Mouse (Mus musculus) hindbrain, embryonic 15.5 days (tissue): ENCODE results near the gene Appl1. TPM values are rescaled to one million over a fixed set of nuclear protein-coding genes. Genes with fewer than 3 reads are reported as not detected.

Experiments
- ATAC-seq: fragments of 200-750 bp; cut with Nextera tagmentation; 2 replicates; pipeline ENCODE4 v1.8.0; 2017; ENCODE audit warnings: low read depth, moderate number of reproducible peaks, moderate TSS enrichment; ENCODE audit not compliant: low FRiP score
- H3K27ac ChIP-seq: fragments of 300-500 bp; sonication (generic); replicated peaks from 2 replicates; pipeline ENCODE4 v1.5.1; 2015; ENCODE audit warnings: mild to moderate bottlenecking, inconsistent platforms
- H3K27me3 ChIP-seq: fragments of 300-500 bp; sonication (generic); 2 replicates; pipeline ENCODE4 v1.6.1; 2015; ENCODE audit warnings: control low read depth, inconsistent platforms
- H3K36me3 ChIP-seq: fragments of 300-500 bp; sonication (generic); 2 replicates; pipeline ENCODE4 v1.6.1; 2015; ENCODE audit warnings: control low read depth, inconsistent platforms
- H3K4me1 ChIP-seq: fragments of 300-500 bp; sonication (generic); replicated peaks from 2 replicates; pipeline ENCODE4 v1.6.1; 2015; ENCODE audit warnings: control low read depth, inconsistent platforms
- H3K4me2 ChIP-seq: fragments of 300-500 bp; sonication (generic); 2 replicates; pipeline ENCODE4 v1.6.1; 2015; ENCODE audit warnings: moderate library complexity, mild to moderate bottlenecking, inconsistent platforms
- H3K4me3 ChIP-seq: fragments of 300-500 bp; sonication (generic); 2 replicates; pipeline ENCODE4 v1.5.1; 2015; ENCODE audit warnings: mild to moderate bottlenecking, inconsistent platforms
- H3K9ac ChIP-seq: fragments of 300-500 bp; sonication (generic); 2 replicates; pipeline ENCODE4 v1.6.1; 2015; ENCODE audit warnings: inconsistent platforms
- H3K9me3 ChIP-seq: fragments of 300-500 bp; sonication (generic); 2 replicates; pipeline ENCODE4 v1.6.1; 2016; ENCODE audit warnings: control low read depth, inconsistent platforms
- whole genome bisulfite sequencing: fragments of 180-500 bp; shearing (Covaris S2); methylation state at CpG from one replicate; pipeline ENCODE4 v1.1.7; 2015; 5-methylcytosine and 5-hydroxymethylcytosine counted together
- polyA plus RNA-seq: library from polyadenylated mRNA; unstranded; fragments of >200 nt; fragmentation: Nextera tagmentation; extraction: Ambion mirVana; gene quantifications from 2 replicates; pipeline ENCODE4 v1.2.1, GENCODE M21; 2015

Gene Appl1
- polyA plus RNA-seq, 1 experiment from 2014 or later = 51.5 TPM

- Histone ChIP-seq H3K9me3 (no peaks in the 10 kb centered on the region), H3K27me3 (no peaks in the 10 kb centered on the region; the same call in 1 of the 2 replicates), H3K27ac (no peak overlapping the region), H3K36me3 (no peaks in the 10 kb centered on the region), H3K9ac (no peak overlapping the region), H3K4me2 (no peak overlapping the region), H3K4me1 (no peaks in the 10 kb centered on the region), H3K4me3 (no peak overlapping the region)
- no peak for ATAC-seq
- 75% methylated on average over 2 of the region's 2 CpGs for WGBS
Measured at GRCm38 (mm10) chr14:26988694-26989093, 17.7 kb upstream of the Appl1 start.

- Histone ChIP-seq H3K36me3 (no peaks in the 10 kb centered on the region), H3K9me3 (peaks cover 8% of the 10 kb centered on the region; the same call in 1 of the 2 replicates), H3K4me1 (peaks cover 2% of the 10 kb centered on the region; the same call in 1 of the 2 replicates), H3K27me3 (no peaks in the 10 kb centered on the region), H3K4me3 (no peak overlapping the region), H3K4me2 (no peak overlapping the region), H3K27ac (no peak overlapping the region), H3K9ac (no peak overlapping the region)
- 85% methylated on average over 5 of the region's 5 CpGs for WGBS
- no peak for ATAC-seq
Measured at GRCm38 (mm10) chr14:26982150-26982530, 11.1 kb upstream of the Appl1 start.

DNA sequence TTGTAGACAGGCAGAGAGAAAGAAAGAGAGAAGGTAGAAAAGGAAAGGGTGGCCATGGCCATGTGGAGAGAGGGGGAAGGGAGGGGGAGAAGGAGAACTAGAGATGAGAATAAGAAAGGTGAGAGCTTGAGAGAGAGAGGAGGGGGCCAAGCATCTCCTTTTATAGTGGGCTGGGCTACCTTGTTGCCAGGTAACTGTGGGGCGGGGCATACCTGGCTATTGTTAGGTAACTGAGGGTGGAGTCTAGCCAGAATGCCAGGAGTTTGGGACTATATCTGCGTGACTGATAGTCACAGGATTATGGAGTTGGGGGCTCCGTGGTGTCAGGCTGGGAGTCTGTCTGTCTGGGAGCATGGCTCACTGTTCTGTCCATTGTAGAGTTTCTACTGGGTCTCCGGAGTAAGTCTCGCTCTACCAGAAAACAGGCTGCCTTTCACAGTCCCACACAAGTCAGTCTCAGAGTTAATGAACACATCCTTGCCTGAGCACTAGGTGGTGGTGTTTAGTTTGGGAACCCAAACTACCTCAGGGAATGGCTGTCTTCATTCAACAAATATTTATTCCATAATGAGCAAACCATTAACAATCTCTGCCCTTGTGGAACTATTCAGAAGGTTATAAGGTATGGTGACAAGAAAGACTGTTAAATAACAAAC is 10.6 kb upstream of the Appl1 start:
- Histone ChIP-seq H3K9ac (no peak overlapping the region), H3K9me3 (peaks cover 8% of the 10 kb centered on the region; the same call in 1 of the 2 replicates), H3K4me2 (no peak overlapping the region), H3K36me3 (no peaks in the 10 kb centered on the region), H3K27ac (no peak overlapping the region), H3K4me3 (no peak overlapping the region), H3K27me3 (no peaks in the 10 kb centered on the region), H3K4me1 (peaks cover 7% of the 10 kb centered on the region; the same call in 1 of the 2 replicates)
- WGBS = 63% methylated on average over 5 of the region's 5 CpGs
- ATAC-seq = no peak

DNA sequence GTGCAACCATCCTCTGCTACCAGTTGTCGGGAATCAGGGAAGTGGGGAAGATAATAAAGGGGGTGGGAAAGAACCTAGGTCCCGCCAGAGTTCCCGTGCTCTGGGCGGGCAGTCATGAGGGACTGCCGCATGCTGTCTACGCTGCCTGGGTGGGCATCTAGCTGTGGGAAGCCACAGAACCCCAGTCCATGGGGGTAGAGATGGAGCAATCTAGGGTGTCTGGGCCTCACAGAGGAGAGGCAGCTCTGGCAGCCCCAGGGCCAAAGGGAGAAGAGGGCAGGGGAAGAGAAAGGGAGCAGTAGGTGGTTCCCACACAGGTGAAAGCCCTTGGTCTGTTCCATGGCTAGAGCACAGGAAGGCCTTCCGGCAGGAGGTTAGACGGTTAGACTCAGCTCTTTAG is 10.0 kb upstream of the Appl1 start:
- 95% methylated on average over 8 of the region's 8 CpGs for WGBS
- Histone ChIP-seq H3K4me2 (no peak overlapping the region), H3K27ac (no peak overlapping the region), H3K9ac (no peak overlapping the region), H3K4me1 (peaks cover 11% of the 10 kb centered on the region), H3K36me3 (no peaks in the 10 kb centered on the region), H3K27me3 (no peaks in the 10 kb centered on the region), H3K9me3 (peaks cover 8% of the 10 kb centered on the region; the same call in 1 of the 2 replicates), H3K4me3 (no peak overlapping the region)
- ATAC-seq = no peak

DNA sequence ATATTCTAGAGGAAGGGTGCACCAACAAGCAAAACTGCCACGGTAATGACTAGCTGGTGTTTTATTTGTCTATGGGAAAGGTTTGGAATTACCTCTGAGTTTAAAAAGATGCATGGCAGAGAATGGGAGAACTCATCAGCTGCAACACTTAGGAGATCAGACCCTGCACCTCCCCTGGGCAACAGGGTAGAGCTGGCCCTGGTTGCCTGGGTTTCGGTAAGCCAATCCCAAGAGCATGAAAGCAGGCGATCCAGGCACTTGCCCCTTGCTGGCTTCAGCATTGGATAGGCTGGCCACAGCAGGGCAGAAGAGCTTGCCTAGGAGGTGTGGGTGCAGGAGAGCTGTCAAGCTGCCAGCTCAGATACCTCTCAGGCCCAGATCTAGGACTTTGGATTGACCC is 8.8 kb upstream of the Appl1 start:
- Histone ChIP-seq H3K27ac (no peak overlapping the region), H3K4me1 (peaks cover 15% of the 10 kb centered on the region), H3K4me3 (no peak overlapping the region), H3K27me3 (no peaks in the 10 kb centered on the region), H3K9ac (no peak overlapping the region), H3K36me3 (no peaks in the 10 kb centered on the region), H3K9me3 (peaks cover 8% of the 10 kb centered on the region; the same call in 1 of the 2 replicates), H3K4me2 (no peak overlapping the region)
- WGBS = 88% methylated on average over 3 of the region's 3 CpGs
- no peak for ATAC-seq

DNA sequence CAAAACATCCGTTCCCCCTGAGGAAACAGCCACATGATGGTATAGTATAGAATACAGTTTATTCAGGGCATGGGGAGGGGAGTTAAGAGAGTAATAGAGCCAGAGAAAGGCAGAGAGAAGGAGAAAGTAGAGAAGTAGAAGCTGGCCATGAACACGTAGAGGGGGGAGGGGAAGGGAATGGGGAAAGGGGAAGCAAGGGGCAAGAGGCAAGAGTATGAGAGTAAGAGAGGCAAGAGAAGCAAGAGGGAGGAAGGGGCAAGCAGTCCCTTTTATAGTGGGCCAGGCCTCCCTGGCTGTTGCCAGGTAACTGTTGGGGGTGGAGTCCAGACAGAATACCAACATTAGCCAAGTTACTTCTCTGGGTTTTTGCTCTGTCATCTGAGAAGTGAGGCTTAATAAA is 6.5 kb upstream of the Appl1 start:
- H3K27me3 ChIP-seq = no peaks in the 10 kb centered on the region
- H3K4me3 ChIP-seq = no peak overlapping the region
- WGBS = 39% methylated on average over 2 of the region's 2 CpGs
- no peak overlapping the region for H3K4me2 ChIP-seq
- H3K9me3 ChIP-seq = peaks cover 8% of the 10 kb centered on the region; the same call in 1 of the 2 replicates
- no peak for ATAC-seq
- H3K9ac ChIP-seq = no peak overlapping the region
- no peaks in the 10 kb centered on the region for H3K36me3 ChIP-seq
- H3K27ac ChIP-seq = no peak overlapping the region
- H3K4me1 ChIP-seq = peaks cover 15% of the 10 kb centered on the region

DNA sequence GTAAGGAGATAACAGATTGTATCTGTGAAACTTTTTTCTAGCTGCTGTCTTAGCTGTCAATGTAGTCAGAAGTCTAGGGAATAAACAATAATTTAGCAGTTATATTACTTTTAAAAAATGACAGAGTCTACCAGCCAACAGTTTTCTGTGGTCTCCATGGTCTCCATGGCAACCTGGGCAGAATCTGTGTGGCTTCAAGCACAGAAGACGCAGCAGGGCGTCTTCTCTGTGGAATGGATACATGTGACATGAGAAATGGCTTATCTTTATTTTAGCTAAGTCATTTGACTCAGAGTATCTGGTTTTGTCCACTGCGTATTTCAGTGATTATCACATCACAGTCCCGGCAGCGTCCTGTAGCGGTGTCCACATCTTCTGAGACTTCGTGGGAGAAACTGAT is 5.2 kb upstream of the Appl1 start:
- Histone ChIP-seq H3K9me3 (peaks cover 6% of the 10 kb centered on the region; the same call in 1 of the 2 replicates), H3K27ac (no peak overlapping the region), H3K4me2 (no peak overlapping the region), H3K27me3 (no peaks in the 10 kb centered on the region), H3K9ac (no peak overlapping the region), H3K4me3 (no peak overlapping the region), H3K4me1 (peaks cover 15% of the 10 kb centered on the region), H3K36me3 (no peaks in the 10 kb centered on the region)
- no peak for ATAC-seq
- 23% methylated on average over 7 of the region's 7 CpGs for WGBS

DNA sequence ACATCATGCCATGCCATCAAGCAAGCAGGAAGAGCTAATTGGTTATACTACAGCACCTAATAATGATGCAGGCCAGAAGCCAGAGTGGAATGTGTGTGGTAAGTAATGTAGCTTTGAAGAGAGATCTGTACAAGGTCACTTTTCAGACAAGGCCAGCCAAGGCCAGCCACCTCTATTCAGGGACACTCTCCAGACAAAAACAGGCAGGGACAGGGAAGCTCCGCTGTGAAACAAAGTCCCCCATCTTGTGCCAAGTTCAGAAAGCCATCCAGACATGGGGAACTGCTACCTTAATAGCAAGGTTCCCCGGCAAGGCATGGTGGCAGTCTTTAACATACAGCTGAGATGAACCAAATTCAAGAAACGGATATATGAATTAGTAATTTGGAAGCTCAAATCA is 4.5 kb upstream of the Appl1 start:
- Histone ChIP-seq H3K27me3 (no peaks in the 10 kb centered on the region), H3K9me3 (no peaks in the 10 kb centered on the region), H3K27ac (no peak overlapping the region), H3K4me3 (no peak overlapping the region), H3K36me3 (no peaks in the 10 kb centered on the region), H3K4me1 (peaks cover 15% of the 10 kb centered on the region), H3K4me2 (no peak overlapping the region), H3K9ac (no peak overlapping the region)
- no peak for ATAC-seq
- 65% methylated on average over 3 of the region's 3 CpGs for WGBS

DNA sequence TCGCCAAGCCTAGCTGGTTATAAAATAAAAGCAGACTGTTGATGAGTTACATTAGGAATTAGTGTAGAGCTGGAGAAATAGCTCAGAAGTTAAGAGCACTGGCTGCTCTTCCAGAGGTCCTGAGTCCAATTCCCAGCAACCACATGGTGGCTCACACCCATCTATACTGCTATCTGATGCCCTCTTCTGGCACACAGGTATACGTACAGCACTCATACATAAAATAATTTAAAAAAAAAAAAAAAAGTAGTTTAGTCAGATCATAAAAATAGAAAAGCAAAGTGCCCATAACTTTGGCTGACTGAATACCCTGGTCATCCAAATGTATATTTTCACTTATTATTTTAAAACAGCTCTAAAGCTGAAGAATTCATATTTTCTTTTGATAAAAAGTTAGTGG is 2.1 kb upstream of the Appl1 start:
- Histone ChIP-seq H3K4me2 (no peak overlapping the region), H3K27me3 (no peaks in the 10 kb centered on the region), H3K9ac (no peak overlapping the region), H3K36me3 (no peaks in the 10 kb centered on the region), H3K4me1 (peaks cover 28% of the 10 kb centered on the region), H3K9me3 (no peaks in the 10 kb centered on the region), H3K4me3 (no peak overlapping the region), H3K27ac (no peak overlapping the region)
- no peak for ATAC-seq
- 84% methylated on average over 2 of the region's 2 CpGs for WGBS

DNA sequence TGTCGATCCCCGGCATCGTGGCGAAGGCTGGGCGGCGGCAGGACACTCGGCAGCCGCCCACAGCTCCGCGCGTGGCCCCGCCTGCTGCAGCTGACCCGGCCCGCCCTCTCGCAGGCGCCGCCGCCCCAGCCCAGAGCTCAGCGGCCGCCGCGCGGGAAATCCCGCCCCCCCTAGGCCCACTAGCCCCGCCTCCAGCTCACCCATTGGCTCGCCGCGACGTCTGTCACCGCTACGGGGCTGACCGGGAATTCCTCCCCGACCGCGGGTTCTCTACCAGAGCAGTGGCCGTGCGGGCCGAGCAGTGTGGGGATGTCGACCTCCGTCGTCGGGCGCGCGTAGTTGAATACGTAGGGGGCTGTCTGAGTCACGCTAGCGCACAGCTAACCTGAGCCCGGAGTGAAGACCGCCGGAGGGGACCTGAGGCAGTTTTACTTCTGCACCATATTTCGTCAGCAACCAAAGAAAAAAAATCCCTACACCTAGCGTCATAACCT is 546 bp downstream of the Appl1 start:
- WGBS = under 1% methylated on average over 42 of the region's 53 CpGs
- H3K9ac ChIP-seq = peak overlapping the region; percentile 96
- no peaks in the 10 kb centered on the region for H3K36me3 ChIP-seq
- H3K27ac ChIP-seq = peak overlapping the region; percentile 95
- peak; percentile 99 for ATAC-seq
- peak overlapping the region; percentile 90 for H3K4me3 ChIP-seq
- peak overlapping the region; percentile 73 for H3K4me2 ChIP-seq
- H3K4me1 ChIP-seq = peaks cover 21% of the 10 kb centered on the region
- H3K9me3 ChIP-seq = no peaks in the 10 kb centered on the region
- H3K27me3 ChIP-seq = no peaks in the 10 kb centered on the region

- under 1% methylated on average over 57 of the region's 62 CpGs for WGBS
- peak; percentile 91; the same call in 1 of the 2 replicates for ATAC-seq
- Histone ChIP-seq H3K27me3 (no peaks in the 10 kb centered on the region), H3K4me2 (peak overlapping the region; percentile 73), H3K27ac (peak overlapping the region; percentile 95), H3K4me1 (peaks cover 20% of the 10 kb centered on the region), H3K9me3 (no peaks in the 10 kb centered on the region), H3K9ac (peak overlapping the region; percentile 96), H3K36me3 (no peaks in the 10 kb centered on the region), H3K4me3 (peak overlapping the region; percentile 90)
Measured at GRCm38 (mm10) chr14:26969856-26970407, 1.1 kb downstream of the Appl1 start.

- Histone ChIP-seq H3K36me3 (no peaks in the 10 kb centered on the region), H3K9me3 (no peaks in the 10 kb centered on the region), H3K27ac (0 out of 2 replicates have a peak overlapping the region, but pooled peaks have one; percentile 95), H3K4me1 (peaks cover 20% of the 10 kb centered on the region), H3K27me3 (no peaks in the 10 kb centered on the region), H3K4me3 (peak overlapping the region; percentile 90), H3K9ac (peak overlapping the region; percentile 96), H3K4me2 (peak overlapping the region; percentile 73)
- ATAC-seq = no peak
- 73% methylated on average over 3 of the region's 3 CpGs for WGBS
Measured at GRCm38 (mm10) chr14:26969164-26969563, 1.9 kb downstream of the Appl1 start.
